Mouse (Mus musculus) olfactory bulb, adult 2 months (tissue): Measurements from ENCODE around the gene Doc2b.

Experiments
- CTCF ChIP-seq: fragments of 200-500 bp; IDR thresholded peaks from 2 replicates; pipeline ENCODE4 v1.5.1; 2012; ENCODE audit warnings: low read depth, mild to moderate bottlenecking, low read length, moderate library complexity; ENCODE audit not compliant: insufficient read depth
- POLR2A ChIP-seq: fragments of 200-500 bp; IDR thresholded peaks from 2 replicates; pipeline ENCODE4 v1.6.1; 2012; ENCODE audit warnings: mild to moderate bottlenecking, low read depth, low read length, moderate library complexity; ENCODE audit not compliant: insufficient read depth

DNA sequence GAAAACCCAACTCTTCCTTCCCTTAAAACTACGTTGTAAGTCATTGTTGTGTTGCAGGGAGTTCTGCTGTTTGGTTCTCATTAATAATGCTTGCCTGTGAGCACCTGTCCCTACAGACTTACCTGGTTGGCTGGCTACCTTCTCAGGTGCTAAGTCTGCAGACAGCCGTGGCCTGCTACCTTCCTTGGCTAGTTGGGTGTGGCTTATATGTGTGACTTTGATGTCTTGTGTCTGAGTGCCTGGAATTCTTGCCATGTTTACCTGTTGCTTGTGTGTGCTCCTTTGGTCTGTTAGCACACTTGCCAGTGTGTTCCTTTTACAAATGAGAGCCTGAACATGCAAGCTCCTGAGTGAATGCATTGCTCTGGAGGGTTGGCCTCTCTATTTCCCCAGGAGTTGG, 33.1 kb downstream of the Doc2b start:
- TF ChIP-seq CTCF (no peak), POLR2A (no peak)
